Mouse (Mus musculus) bone marrow macrophage, adult 2 months (primary cell): Measurements from ENCODE around the gene Ovca2. TPM values are rescaled to one million over a fixed set of nuclear protein-coding genes. Genes with fewer than 3 reads are reported as not detected.

Source experiments
- H3K27ac ChIP-seq: 2 replicates; pipeline ENCODE4 v1.5.1; 2012; ENCODE audit warnings: low read depth, low read length; ENCODE audit not compliant: insufficient read depth
- H3K4me1 ChIP-seq: 2 replicates; pipeline ENCODE4 v1.6.1; 2012; ENCODE audit warnings: low read length; ENCODE audit not compliant: control insufficient read depth, insufficient read depth
- H3K4me3 ChIP-seq: 2 replicates; pipeline ENCODE4 v1.5.1; 2012; ENCODE audit warnings: mild to moderate bottlenecking, low read length, moderate library complexity; ENCODE audit not compliant: insufficient read depth
- CTCF ChIP-seq: IDR thresholded peaks from 2 replicates; pipeline ENCODE4 v1.5.1; 2012; ENCODE audit warnings: low read depth, mild to moderate bottlenecking, low read length, moderate library complexity
- POLR2A ChIP-seq: IDR thresholded peaks from 2 replicates; pipeline ENCODE4 v1.6.1; 2012; ENCODE audit warnings: mild to moderate bottlenecking, low read depth, low read length, borderline replicate concordance
- polyA plus RNA-seq: library from polyadenylated mRNA; stranded (reverse); fragments of >200 nt; gene quantifications from 2 replicates; pipeline ENCODE4 v1.2.4, GENCODE M21; 2012; ENCODE audit not compliant: missing spikeins, insufficient read depth, insufficient read length

The Ovca2 gene
- polyA plus RNA-seq, 1 experiment, result 13.4 TPM

DNA sequence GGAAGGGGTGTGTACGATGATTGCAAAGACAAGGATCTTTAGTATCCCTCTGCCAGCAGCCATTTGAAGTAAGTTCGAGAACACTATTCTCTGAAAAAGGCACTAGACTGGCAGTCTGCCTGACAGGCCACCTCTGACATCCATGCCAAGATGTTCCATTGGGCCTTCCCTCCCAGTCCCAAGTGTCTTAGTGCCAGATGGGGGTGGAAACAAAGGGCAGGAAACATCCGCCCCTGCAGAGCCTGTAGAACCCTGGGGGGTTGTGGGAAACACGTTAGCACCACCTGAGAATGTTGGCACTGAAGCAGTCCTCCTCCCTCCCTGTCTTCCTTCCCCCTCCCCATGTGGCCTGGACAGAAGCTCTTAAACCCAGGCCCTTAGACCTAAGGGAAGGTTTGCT is 21.6 kb downstream of the Ovca2 start:
- Histone ChIP-seq H3K27ac (no peak overlapping the region), H3K4me1 (peaks cover 22% of the 10 kb centered on the region)
- TF ChIP-seq CTCF (no peak), POLR2A (no peak)

DNA sequence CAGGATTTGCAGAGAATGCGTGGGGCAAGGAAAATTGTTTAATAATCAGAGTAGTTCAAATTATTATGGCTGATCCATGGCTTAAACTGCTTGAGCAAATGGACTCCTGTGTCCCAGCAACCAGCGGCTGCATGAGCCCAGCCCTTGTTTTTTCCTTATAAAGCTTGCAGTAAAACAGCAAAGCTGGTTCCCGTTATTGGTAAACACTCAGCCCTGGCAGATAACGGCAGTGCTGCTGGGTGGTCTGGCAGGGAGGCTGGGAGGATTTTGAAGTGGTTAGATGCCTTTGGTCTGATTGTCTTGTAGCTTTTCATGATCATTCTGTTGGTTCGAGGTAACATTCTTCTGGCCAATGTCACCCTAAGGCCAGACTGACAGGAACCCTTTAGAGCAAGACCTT is 22.2 kb downstream of the Ovca2 start:
- TF ChIP-seq CTCF (no peak), POLR2A (no peak)
- no peak overlapping the region for H3K4me3 ChIP-seq
- H3K4me1 ChIP-seq, result peaks cover 22% of the 10 kb centered on the region
- no peak overlapping the region for H3K27ac ChIP-seq

More for the DNA sequence above, 21.6 kb downstream of the Ovca2 start:
- H3K4me3 ChIP-seq, result no peak overlapping the region

DNA sequence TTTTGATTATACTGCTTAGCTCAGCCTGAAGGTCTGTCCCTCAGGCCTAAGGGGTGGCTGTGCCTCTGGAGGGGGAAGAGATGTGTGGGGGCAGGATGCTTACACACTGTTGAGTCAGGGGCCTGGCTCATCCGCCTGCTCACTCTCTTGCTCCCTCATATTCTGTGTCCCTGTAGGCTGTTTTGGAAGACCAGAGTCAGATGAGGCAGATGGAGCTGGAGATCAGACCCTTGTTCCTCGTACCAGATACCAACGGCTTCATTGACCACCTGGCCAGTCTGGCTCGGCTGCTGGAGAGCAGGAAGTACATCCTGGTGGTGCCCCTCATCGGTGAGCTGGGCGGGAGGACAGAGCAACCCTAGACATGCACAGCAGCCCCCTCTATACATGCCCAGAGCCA is 22.6 kb downstream of the Ovca2 start:
- Histone ChIP-seq H3K27ac (no peak overlapping the region), H3K4me3 (no peak overlapping the region), H3K4me1 (peaks cover 22% of the 10 kb centered on the region)
- TF ChIP-seq CTCF, result no peak
- no peak for TF ChIP-seq POLR2A

DNA sequence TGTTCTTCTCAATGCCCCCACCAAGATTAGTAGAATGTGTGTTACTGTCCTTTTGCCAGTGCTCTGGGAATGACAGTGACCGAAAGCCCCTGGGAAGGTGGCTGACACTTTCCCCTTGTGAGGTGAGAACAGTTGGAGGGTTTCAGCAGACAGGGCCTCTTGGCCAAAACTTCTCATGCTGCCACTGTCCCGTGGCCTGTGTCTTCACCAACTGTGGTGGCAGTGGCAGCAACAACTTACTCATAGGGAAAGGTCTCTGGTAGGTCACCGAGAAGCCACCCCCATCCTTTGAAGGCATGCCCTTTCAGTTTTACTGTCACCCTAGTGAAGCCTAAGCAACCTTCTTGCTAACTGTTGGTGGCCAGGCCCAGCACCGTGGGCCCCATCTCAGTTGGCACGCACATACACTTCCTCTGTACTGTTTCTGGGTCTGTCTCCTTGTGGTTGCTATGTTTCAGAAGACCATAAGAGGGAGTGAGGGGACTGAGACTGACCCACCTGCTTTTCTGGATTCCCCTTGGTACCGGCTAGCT is 24.5 kb downstream of the Ovca2 start:
- peaks cover 25% of the 10 kb centered on the region for H3K4me1 ChIP-seq
- H3K4me3 ChIP-seq, result no peak overlapping the region
- no peak for TF ChIP-seq CTCF
- no peak for TF ChIP-seq POLR2A
- H3K27ac ChIP-seq, result no peak overlapping the region

- TF ChIP-seq POLR2A (no peak), CTCF (no peak)
- Histone ChIP-seq H3K4me1 (peaks cover 25% of the 10 kb centered on the region), H3K4me3 (peak overlapping the region; percentile 39)
Observed at GRCm38 (mm10) chr11:75152603-75153557, 25.8 kb downstream of the Ovca2 start.

DNA sequence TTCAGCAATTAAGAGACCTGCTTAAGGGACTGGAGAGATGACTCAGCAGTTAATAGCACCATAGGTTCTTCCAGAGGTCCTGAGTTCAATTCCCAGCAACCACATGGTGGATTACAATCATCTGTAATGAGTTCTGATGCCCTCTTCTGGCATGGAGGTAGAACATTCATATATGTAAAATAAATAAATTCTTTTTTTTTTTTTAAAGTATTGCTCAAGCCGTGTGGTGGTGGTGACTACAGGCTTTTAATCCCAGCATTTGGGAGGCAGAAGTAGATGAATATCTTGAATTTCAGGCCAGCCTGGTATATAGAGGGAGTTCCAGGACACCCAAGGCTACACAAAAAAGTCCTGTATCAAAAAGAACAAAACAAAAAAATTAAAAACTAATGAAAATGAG is 28.3 kb downstream of the Ovca2 start:
- H3K27ac ChIP-seq, result no peak overlapping the region
- H3K4me1 ChIP-seq, result peaks cover 30% of the 10 kb centered on the region
- no peak overlapping the region for H3K4me3 ChIP-seq
- TF ChIP-seq CTCF, result no peak
- no peak for TF ChIP-seq POLR2A

More at GRCm38 (mm10) chr11:75152603-75153557, 25.8 kb downstream of the Ovca2 start:
- peak overlapping the region; percentile 13; the same call in 1 of the 2 replicates for H3K27ac ChIP-seq

- TF ChIP-seq CTCF (no peak), POLR2A (no peak)
- peaks cover 18% of the 10 kb centered on the region for H3K4me1 ChIP-seq
- no peak overlapping the region for H3K27ac ChIP-seq
- no peak overlapping the region for H3K4me3 ChIP-seq
Observed at GRCm38 (mm10) chr11:75148332-75149035, 30.2 kb downstream of the Ovca2 start.

DNA sequence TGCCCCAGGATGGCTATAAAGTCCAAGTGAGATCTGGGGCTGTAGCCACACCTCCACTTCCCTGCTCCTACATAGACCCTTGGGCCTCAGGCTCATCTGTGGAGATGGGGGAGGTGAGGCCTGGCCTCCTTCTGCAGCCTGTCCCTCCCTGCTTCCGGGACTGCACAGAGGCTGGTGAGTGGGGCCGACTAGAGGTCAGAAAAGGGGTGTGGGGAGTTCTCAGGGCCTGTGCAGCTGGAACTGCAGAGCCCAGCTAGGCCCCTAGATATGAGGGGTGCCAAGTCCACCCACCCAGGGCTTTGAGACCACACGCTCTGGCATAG is 30.8 kb downstream of the Ovca2 start:
- no peak for TF ChIP-seq CTCF
- no peak for TF ChIP-seq POLR2A
- Histone ChIP-seq H3K27ac (no peak overlapping the region), H3K4me3 (no peak overlapping the region), H3K4me1 (peaks cover 13% of the 10 kb centered on the region)

- Histone ChIP-seq H3K4me3 (no peak overlapping the region), H3K27ac (no peak overlapping the region)
- TF ChIP-seq POLR2A (no peak), CTCF (no peak)
Observed at GRCm38 (mm10) chr11:75147106-75147845, 31.4 kb downstream of the Ovca2 start.

GRCm38 (mm10) chr11:75145841-75146240 is 32.8 kb downstream of the Ovca2 start:
- no peak for TF ChIP-seq POLR2A
- no peak for TF ChIP-seq CTCF
- Histone ChIP-seq H3K4me3 (no peak overlapping the region), H3K4me1 (peaks cover 9% of the 10 kb centered on the region), H3K27ac (no peak overlapping the region)

More at GRCm38 (mm10) chr11:75147106-75147845, 31.4 kb downstream of the Ovca2 start:
- H3K4me1 ChIP-seq, result peaks cover 8% of the 10 kb centered on the region
